Mouse (Mus musculus) urinary bladder, postnatal 0 days (tissue): ENCODE measurements around the gene Noc4l. TPM values are rescaled to one million over a fixed set of nuclear protein-coding genes. Genes with fewer than 3 reads are reported as not detected.

Source experiments
- microRNA-seq: library from miRNA; unstranded; fragments of <30 nt; microRNA quantifications from one replicate; pipeline ENCODE4, GENCODE M21; 2016
- polyA plus RNA-seq: library from polyadenylated mRNA; unstranded; fragments of >200 nt; fragmentation: Nextera tagmentation; extraction: Ambion mirVana; gene quantifications from 2 replicates; pipeline ENCODE4 v1.2.1, GENCODE M21; 2015

The Noc4l gene
- 19.9 and 20.1 TPM in 2 replicates for polyA plus RNA-seq

GRCm38 (mm10) chr5:110652719-110653648 is at the start of gene Noc4l, which contains the start of gene Ddx51:
TSS of gene Noc4l (minus strand) at chr5:110653417.
TSS of gene Ddx51 (plus strand) at chr5:110653451.

Small RNA genes within 50 kb of the gene (microRNA-seq; reads per million reads assigned to microRNA genes)
- gene Mir7026 = not detected

Other genes with a start within 250 kb of the Noc4l start
- 7.6 and 8.0 TPM in 2 replicates for gene Fbrsl1, start 204.9 kb downstream of the Noc4l start, polyA plus RNA-seq
- 0.08 and 0.17 TPM in 2 replicates for gene Galnt9, start 109.1 kb downstream of the Noc4l start, polyA plus RNA-seq
- 8.4 and 8.6 TPM in 2 replicates for gene Ddx51, start within 50 bp of the Noc4l start, polyA plus RNA-seq
- 14.4 and 17.6 TPM in 2 replicates for gene Ep400, start 117.3 kb upstream of the Noc4l start, polyA plus RNA-seq
- gene Pus1, start 127.2 kb upstream of the Noc4l start, polyA plus RNA-seq = 19.7 and 23.5 TPM in 2 replicates
- 6.4 and 6.6 TPM in 2 replicates for gene Ulk1, start 156.7 kb upstream of the Noc4l start, polyA plus RNA-seq
- gene Hscb, start 186.4 kb upstream of the Noc4l start, polyA plus RNA-seq = 20.5 and 22.2 TPM in 2 replicates
- 8.9 and 9.8 TPM in 2 replicates for gene Chek2, start 186.6 kb upstream of the Noc4l start, polyA plus RNA-seq
- 6.1 and 6.4 TPM in 2 replicates for gene Ttc28, start 226.4 kb upstream of the Noc4l start, polyA plus RNA-seq